Mouse (Mus musculus): Measurements from ENCODE around the gene Herpud1. TPM values are rescaled to one million over a fixed set of nuclear protein-coding genes. Genes with fewer than 3 reads are reported as not detected.
"Not testable (repeated sequence)": the region's sequence is repeated elsewhere in the genome, so short reads cannot be mapped to it uniquely, and the experiment has no call there.

Gene Herpud1
- polyA plus RNA-seq, 1 experiment from 2014 or later: 144 TPM

- H3K27me3 ChIP-seq (replicated peaks): no peaks in the 10 kb centered on the region
- ATAC-seq (ENCODE audit: insufficient read depth, low FRiP score, low read depth): no peak
- H3K4me2 ChIP-seq: no peak overlapping the region
- no peak overlapping the region for H3K4me3 ChIP-seq (replicated peaks)
- no peaks in the 10 kb centered on the region for H3K9me3 ChIP-seq
- H3K4me1 ChIP-seq: no peaks in the 10 kb centered on the region
- H3K9ac ChIP-seq: no peak overlapping the region
- peaks cover 56% of the 10 kb centered on the region for H3K36me3 ChIP-seq
- no peak overlapping the region for H3K27ac ChIP-seq
- 97% methylated on average over 8 of the region's 8 CpGs for whole genome bisulfite sequencing
Measured at GRCm38 (mm10) chr8:94390910-94391309, 4.7 kb downstream of the Herpud1 start.

DNA sequence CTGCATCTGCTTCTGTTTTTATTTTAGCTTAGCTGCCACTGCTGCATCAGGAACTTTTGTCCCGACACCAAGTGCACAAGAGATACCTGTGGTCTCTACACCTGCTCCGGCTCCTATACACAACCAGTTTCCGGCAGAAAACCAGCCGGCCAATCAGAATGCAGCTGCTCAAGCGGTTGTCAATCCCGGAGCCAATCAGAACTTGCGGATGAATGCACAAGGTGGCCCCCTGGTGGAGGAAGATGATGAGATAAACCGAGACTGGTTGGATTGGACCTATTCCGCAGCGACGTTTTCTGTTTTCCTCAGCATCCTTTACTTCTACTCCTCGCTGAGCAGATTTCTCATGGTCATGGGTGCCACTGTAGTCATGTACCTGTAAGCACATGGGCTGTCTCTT, 5.9 kb downstream of the Herpud1 start:
- Histone ChIP-seq H3K9me3 (no peaks in the 10 kb centered on the region), H3K4me1 (no peaks in the 10 kb centered on the region), H3K9ac (no peak overlapping the region), H3K27me3 (replicated peaks) (no peaks in the 10 kb centered on the region), H3K27ac (no peak overlapping the region), H3K4me3 (replicated peaks) (no peak overlapping the region), H3K36me3 (peaks cover 57% of the 10 kb centered on the region), H3K4me2 (no peak overlapping the region)
- ATAC-seq (ENCODE audit: insufficient read depth, low FRiP score, low read depth): no peak
- WGBS: 79% methylated on average over 12 of the region's 12 CpGs

- Histone ChIP-seq H3K9me3 (no peaks in the 10 kb centered on the region), H3K9ac (no peak overlapping the region), H3K27me3 (replicated peaks) (no peaks in the 10 kb centered on the region), H3K4me3 (replicated peaks) (no peak overlapping the region), H3K4me2 (no peak overlapping the region), H3K27ac (no peak overlapping the region), H3K4me1 (no peaks in the 10 kb centered on the region), H3K36me3 (peaks cover 60% of the 10 kb centered on the region)
- no peak for ATAC-seq (ENCODE audit: insufficient read depth, low FRiP score, low read depth)
- WGBS: 51% methylated on average over 6 of the region's 6 CpGs
Measured at GRCm38 (mm10) chr8:94392648-94393047, 6.4 kb downstream of the Herpud1 start.

GRCm38 (mm10) chr8:94395851-94396540, 9.8 kb downstream of the Herpud1 start:
- ATAC-seq (ENCODE audit: insufficient read depth, low FRiP score, low read depth): no peak
- Histone ChIP-seq H3K4me1 (no peaks in the 10 kb centered on the region), H3K9ac (no peak overlapping the region), H3K9me3 (no peaks in the 10 kb centered on the region), H3K4me3 (replicated peaks) (no peak overlapping the region), H3K4me2 (no peak overlapping the region), H3K27me3 (replicated peaks) (no peaks in the 10 kb centered on the region), H3K27ac (no peak overlapping the region), H3K36me3 (peaks cover 47% of the 10 kb centered on the region)
- WGBS: 88% methylated on average over 6 of the region's 6 CpGs

GRCm38 (mm10) chr8:94396964-94397657, 10.9 kb downstream of the Herpud1 start:
- no peak overlapping the region for H3K4me3 ChIP-seq (replicated peaks)
- H3K27ac ChIP-seq: no peak overlapping the region
- no peaks in the 10 kb centered on the region for H3K4me1 ChIP-seq
- no peak overlapping the region for H3K4me2 ChIP-seq
- no peaks in the 10 kb centered on the region for H3K27me3 ChIP-seq (replicated peaks)
- 0 out of 2 replicates have a peak, but pooled peaks have one; percentile 29 for ATAC-seq (ENCODE audit: insufficient read depth, low FRiP score, low read depth)
- WGBS: 56% methylated on average over 11 of the region's 11 CpGs
- H3K36me3 ChIP-seq: peaks cover 36% of the 10 kb centered on the region
- no peaks in the 10 kb centered on the region for H3K9me3 ChIP-seq
- H3K9ac ChIP-seq: no peak overlapping the region

DNA sequence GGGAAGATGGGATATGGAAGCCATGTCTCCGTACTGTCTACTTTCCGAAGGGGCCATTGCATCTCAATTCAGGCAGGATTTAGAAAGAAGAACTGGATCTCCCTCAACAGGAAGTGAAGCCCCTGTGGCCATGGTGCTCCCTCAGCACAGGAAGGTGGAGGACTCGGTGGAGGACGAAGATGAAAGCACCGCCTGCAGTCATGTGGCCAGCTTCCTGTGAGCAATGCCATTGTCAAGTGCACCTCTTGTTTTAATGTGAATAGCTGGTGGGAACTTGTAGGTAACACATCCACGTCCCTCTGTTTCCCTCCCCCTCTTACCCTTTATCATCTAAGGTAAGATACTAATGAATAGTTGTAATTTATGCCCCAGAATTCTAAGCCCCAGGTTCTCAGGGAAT, 12.3 kb downstream of the Herpud1 start:
- H3K27me3 ChIP-seq (replicated peaks): no peaks in the 10 kb centered on the region
- no peak overlapping the region for H3K4me2 ChIP-seq
- H3K36me3 ChIP-seq: peaks cover 27% of the 10 kb centered on the region
- no peaks in the 10 kb centered on the region for H3K9me3 ChIP-seq
- no peak overlapping the region for H3K27ac ChIP-seq
- H3K4me3 ChIP-seq (replicated peaks): no peak overlapping the region
- H3K9ac ChIP-seq: no peak overlapping the region
- H3K4me1 ChIP-seq: no peaks in the 10 kb centered on the region
- ATAC-seq (ENCODE audit: insufficient read depth, low FRiP score, low read depth): no peak
- 77% methylated on average over 6 of the region's 6 CpGs for WGBS

DNA sequence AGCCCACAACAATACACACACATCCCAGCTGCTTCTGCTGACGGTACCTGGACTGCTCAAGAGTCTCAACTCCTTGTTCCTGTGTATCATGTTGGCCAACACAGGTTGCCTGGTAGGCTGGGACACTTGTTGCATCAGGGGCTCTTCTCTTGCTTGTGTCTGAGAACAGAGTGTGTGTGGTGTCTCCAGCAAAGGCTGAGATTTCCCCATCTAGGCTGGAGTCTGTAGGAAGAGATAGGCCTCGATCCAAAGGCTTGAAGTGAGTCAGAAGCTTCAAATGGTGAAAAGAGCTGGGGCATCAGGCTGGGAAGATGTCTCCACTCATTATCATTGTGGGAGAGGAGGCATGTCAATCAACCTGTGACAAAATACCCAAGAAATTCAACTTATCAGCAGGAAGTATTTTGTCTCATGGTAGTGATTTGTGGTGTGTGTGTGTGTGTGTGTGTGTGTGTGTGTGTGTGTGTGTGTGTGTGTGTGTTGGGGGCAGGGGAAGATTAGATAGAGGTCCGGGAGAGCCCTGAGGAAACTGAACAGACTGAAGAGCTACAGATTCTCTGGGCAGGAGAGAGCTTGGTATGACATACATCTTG, 13.2 kb downstream of the Herpud1 start:
- H3K9me3 ChIP-seq: no peaks in the 10 kb centered on the region
- no peak for ATAC-seq (ENCODE audit: insufficient read depth, low FRiP score, low read depth)
- no peak overlapping the region for H3K9ac ChIP-seq
- H3K27ac ChIP-seq: no peak overlapping the region
- H3K4me1 ChIP-seq: no peaks in the 10 kb centered on the region
- no peak overlapping the region for H3K4me2 ChIP-seq
- WGBS: 79% methylated on average over 3 of the region's 3 CpGs
- no peaks in the 10 kb centered on the region for H3K27me3 ChIP-seq (replicated peaks)
- H3K36me3 ChIP-seq: peaks cover 20% of the 10 kb centered on the region
- no peak overlapping the region for H3K4me3 ChIP-seq (replicated peaks)

DNA sequence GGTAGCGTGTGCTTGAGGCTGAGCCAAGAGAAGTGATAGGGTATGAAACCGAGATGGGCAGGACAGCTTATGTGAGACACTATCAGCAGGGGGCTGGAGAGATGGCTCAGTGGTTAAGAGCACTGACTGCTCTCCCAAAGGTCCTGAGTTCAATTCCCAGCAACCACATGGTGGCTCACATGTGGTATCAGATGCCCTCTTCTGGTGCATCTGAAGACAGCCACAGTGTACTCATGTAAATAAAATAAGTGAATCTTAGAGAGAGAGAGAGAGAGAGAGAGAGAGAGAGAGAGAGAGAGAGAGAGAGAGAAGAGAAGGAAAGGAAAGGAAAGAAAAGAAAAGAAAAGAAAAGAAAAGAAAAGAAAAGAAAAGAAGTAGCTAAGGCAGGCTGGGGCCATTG, 13.7 kb downstream of the Herpud1 start:
- H3K4me1 ChIP-seq; ATAC-seq (ENCODE audit: insufficient read depth, low FRiP score, low read depth); H3K9me3 ChIP-seq; H3K4me3 ChIP-seq (replicated peaks); H3K27me3 ChIP-seq (replicated peaks); H3K27ac ChIP-seq; H3K4me2 ChIP-seq; H3K9ac ChIP-seq: not testable (repeated sequence)
- WGBS: 75% methylated on average over 2 of the region's 2 CpGs
- H3K36me3 ChIP-seq: peaks cover 16% of the 10 kb centered on the region; the same call in 1 of the 2 replicates

- no peak overlapping the region for H3K9ac ChIP-seq
- no peaks in the 10 kb centered on the region for H3K4me1 ChIP-seq
Measured at GRCm38 (mm10) chr8:94408443-94409080, 22.3 kb downstream of the Herpud1 start.

GRCm38 (mm10) chr8:94409523-94409922, 23.3 kb downstream of the Herpud1 start:
- Histone ChIP-seq H3K27me3 (replicated peaks) (no peaks in the 10 kb centered on the region), H3K4me2 (no peak overlapping the region), H3K9me3 (no peaks in the 10 kb centered on the region), H3K36me3 (no peaks in the 10 kb centered on the region), H3K4me1 (no peaks in the 10 kb centered on the region), H3K27ac (no peak overlapping the region), H3K9ac (no peak overlapping the region), H3K4me3 (replicated peaks) (no peak overlapping the region)
- WGBS: 84% methylated on average over 7 of the region's 7 CpGs
- ATAC-seq (ENCODE audit: insufficient read depth, low FRiP score, low read depth): no peak

More at GRCm38 (mm10) chr8:94408443-94409080, 22.3 kb downstream of the Herpud1 start:
- H3K4me3 ChIP-seq (replicated peaks): no peak overlapping the region
- H3K27ac ChIP-seq: no peak overlapping the region
- no peaks in the 10 kb centered on the region for H3K36me3 ChIP-seq
- H3K9me3 ChIP-seq: no peaks in the 10 kb centered on the region
- no peak for ATAC-seq (ENCODE audit: insufficient read depth, low FRiP score, low read depth)
- H3K27me3 ChIP-seq (replicated peaks): no peaks in the 10 kb centered on the region
- WGBS: 55% methylated on average over 8 of the region's 8 CpGs
- H3K4me2 ChIP-seq: no peak overlapping the region

- H3K27ac ChIP-seq: no peak overlapping the region
- no peak overlapping the region for H3K9ac ChIP-seq
- no peaks in the 10 kb centered on the region for H3K9me3 ChIP-seq
- no peak overlapping the region for H3K4me3 ChIP-seq (replicated peaks)
- H3K4me1 ChIP-seq: no peaks in the 10 kb centered on the region
- WGBS: 74% methylated on average over 6 of the region's 6 CpGs
- no peak overlapping the region for H3K4me2 ChIP-seq
- H3K36me3 ChIP-seq: no peaks in the 10 kb centered on the region
- no peak for ATAC-seq (ENCODE audit: insufficient read depth, low FRiP score, low read depth)
- no peaks in the 10 kb centered on the region for H3K27me3 ChIP-seq (replicated peaks)
Measured at GRCm38 (mm10) chr8:94412518-94412917, 26.3 kb downstream of the Herpud1 start.

GRCm38 (mm10) chr8:94413509-94413908, 27.3 kb downstream of the Herpud1 start:
- no peak overlapping the region for H3K4me2 ChIP-seq
- H3K4me1 ChIP-seq: no peaks in the 10 kb centered on the region
- H3K27me3 ChIP-seq (replicated peaks): no peaks in the 10 kb centered on the region
- no peaks in the 10 kb centered on the region for H3K9me3 ChIP-seq
- H3K9ac ChIP-seq: no peak overlapping the region
- no peak overlapping the region for H3K4me3 ChIP-seq (replicated peaks)
- no peaks in the 10 kb centered on the region for H3K36me3 ChIP-seq
- 84% methylated on average over 6 of the region's 6 CpGs for WGBS
- no peak overlapping the region for H3K27ac ChIP-seq
- no peak for ATAC-seq (ENCODE audit: insufficient read depth, low FRiP score, low read depth)
